Mouse (Mus musculus) gastrocnemius, adult 2 months (tissue): ENCODE measurements around the gene Tmem59l. TPM values are rescaled to one million over a fixed set of nuclear protein-coding genes. Genes with fewer than 3 reads are reported as not detected.
"Not testable (repeated sequence)": the region's sequence is repeated elsewhere in the genome, so short reads cannot be mapped to it uniquely, and the experiment has no call there.

Source experiments
- DNase-seq: peaks from one replicate; pipeline ENCODE4 v3.0.0; 2022
- H3K27ac ChIP-seq: fragments of 200-600 bp; 2 replicates; pipeline ENCODE4 v1.8.1; 2022; ENCODE audit warnings: mild to moderate bottlenecking
- H3K4me3 ChIP-seq: fragments of 200-600 bp; 2 replicates; pipeline ENCODE4 v1.8.1; 2022; ENCODE audit warnings: mild to moderate bottlenecking, moderate library complexity
- CTCF ChIP-seq: fragments of 200-600 bp; IDR thresholded peaks from 2 replicates; pipeline ENCODE4 v1.8.1; 2022; ENCODE audit warnings: antibody characterized with exemption, mild to moderate bottlenecking, moderate library complexity
- intact Hi-C: fragments of 180-260 bp; cut with DNase I; formaldehyde crosslinking; loops from one replicate; pipeline ENCODE4 v1.15.1; 2025
- total RNA-seq, 2 experiments: library from RNA; stranded (reverse); gene quantifications; 2 replicates each; pipeline ENCODE4 v1.2.3; 2021

Tmem59l gene
- total RNA-seq, 2 experiments from 2014 or later: not detected

- intact Hi-C loops: no loop called here
- no peak for TF ChIP-seq CTCF
- H3K4me3 ChIP-seq: no peak overlapping the region
- DNase-seq: no peak
- H3K27ac ChIP-seq: no peak overlapping the region
These were observed 31.9 kb upstream of the Tmem59l start for GRCm38 (mm10) chr8:70519043-70519442.

- no peak for TF ChIP-seq CTCF
- Histone ChIP-seq H3K4me3 (no peak overlapping the region), H3K27ac (no peak overlapping the region)
- intact Hi-C loops: no loop called here
- no peak for DNase-seq
These were observed 30.9 kb upstream of the Tmem59l start for GRCm38 (mm10) chr8:70517940-70518643.

- Histone ChIP-seq H3K4me3 (no peak overlapping the region), H3K27ac (no peak overlapping the region)
- intact Hi-C loops: no loop called here
- TF ChIP-seq CTCF: no peak
- peak; percentile 39 for DNase-seq
These were observed 26.3 kb upstream of the Tmem59l start for GRCm38 (mm10) chr8:70513441-70513840.

- no peak for DNase-seq
- no peak for TF ChIP-seq CTCF
- no peak overlapping the region for H3K27ac ChIP-seq
- H3K4me3 ChIP-seq: no peak overlapping the region
- intact Hi-C loops: no loop called here
These were observed 25.2 kb upstream of the Tmem59l start for GRCm38 (mm10) chr8:70512253-70512903.

GRCm38 (mm10) chr8:70511770-70512169 is 24.6 kb upstream of the Tmem59l start:
- no peak for DNase-seq
- Histone ChIP-seq H3K4me3 (peak overlapping the region; percentile 74), H3K27ac (no peak overlapping the region)
- TF ChIP-seq CTCF: no peak
- intact Hi-C loops: no loop called here

GRCm38 (mm10) chr8:70511174-70511573 is 24.0 kb upstream of the Tmem59l start:
- peak overlapping the region; percentile 98 for H3K27ac ChIP-seq

GRCm38 (mm10) chr8:70510228-70510915 is 23.2 kb upstream of the Tmem59l start, which contains the start of gene Uba52:
TSS of gene Uba52 (minus strand) at chr8:70510801.
- TF ChIP-seq CTCF: no peak
- peak; percentile 98 for DNase-seq
- intact Hi-C loops: no loop called here
- Histone ChIP-seq H3K27ac (peak within 1 kb of the TSS; percentile 98), H3K4me3 (peak within 1 kb of the TSS; percentile 74)

More at GRCm38 (mm10) chr8:70511174-70511573, 24.0 kb upstream of the Tmem59l start:
- intact Hi-C loops, DNase-seq: not testable (repeated sequence)
- H3K4me3 ChIP-seq: peak overlapping the region; percentile 74

- intact Hi-C loops: loop anchor here (5.0 kb wide), 1 partner anchor 167 kb away; no protein-coding TSS in a partner anchor
- Histone ChIP-seq H3K4me3 (peak overlapping the region; percentile 74), H3K27ac (peak overlapping the region; percentile 98)
- DNase-seq: no peak
- TF ChIP-seq CTCF: no peak
These were observed 22.3 kb upstream of the Tmem59l start for GRCm38 (mm10) chr8:70509281-70509952.

GRCm38 (mm10) chr8:70507027-70507393 is 19.9 kb upstream of the Tmem59l start:
- no peak for TF ChIP-seq CTCF
- H3K27ac ChIP-seq: peak overlapping the region; percentile 99
- no peak for DNase-seq
- peak overlapping the region; percentile 89 for H3K4me3 ChIP-seq
- intact Hi-C loops: loop anchor here (5.0 kb wide), 1 partner anchor 165 kb away; no protein-coding TSS in a partner anchor

- intact Hi-C loops: loop anchor here (5.0 kb wide), 1 partner anchor 164 kb away; no protein-coding TSS in a partner anchor
- peak within 1 kb of the TSS; percentile 99 for H3K27ac ChIP-seq
- H3K4me3 ChIP-seq: peak within 1 kb of the TSS; percentile 89
- TF ChIP-seq CTCF: peak; percentile 90
- DNase-seq: peak; percentile 95
These were observed 19.3 kb upstream of the Tmem59l start, which contains the start of gene Rex1bd for GRCm38 (mm10) chr8:70506328-70507026. TSS of gene Rex1bd (minus strand) at chr8:70506752.

- intact Hi-C loops: loop anchor here (1.0 to 5.0 kb wide), 2 partner anchors 123 to 164 kb away; no protein-coding TSS in a partner anchor
- DNase-seq: peak; percentile 55
- Histone ChIP-seq H3K27ac (peak overlapping the region; percentile 99), H3K4me3 (peak overlapping the region; percentile 89)
- no peak for TF ChIP-seq CTCF
These were observed 18.7 kb upstream of the Tmem59l start for GRCm38 (mm10) chr8:70505698-70506327.
